Mouse (Mus musculus) limb, embryonic 14.5 days (tissue): ENCODE results near the gene Fabp6. TPM values are rescaled to one million over a fixed set of nuclear protein-coding genes. Genes with fewer than 3 reads are reported as not detected.

Experiments used
- ATAC-seq: fragments of 200-750 bp; cut with Nextera tagmentation; 2 replicates; pipeline ENCODE4 v1.8.0; 2017; ENCODE audit warnings: low read depth, moderate number of reproducible peaks, moderate TSS enrichment; ENCODE audit not compliant: low FRiP score
- DNase-seq: peaks from one replicate; pipeline ENCODE4 v3.0.0-alpha.2; 2015; ENCODE audit warnings: low spot score
- H3K27ac ChIP-seq: fragments of 300-500 bp; sonication (generic); replicated peaks from 2 replicates; pipeline ENCODE4 v1.5.1; 2014; ENCODE audit warnings: low read depth, mild to moderate bottlenecking, low read length, moderate library complexity, mixed read lengths
- H3K27me3 ChIP-seq: fragments of 300-500 bp; sonication (generic); 2 replicates; pipeline ENCODE4 v1.6.1; 2014; ENCODE audit warnings: low read length, mixed read lengths; ENCODE audit not compliant: control insufficient read depth, insufficient read depth
- H3K36me3 ChIP-seq: fragments of 300-500 bp; sonication (generic); 2 replicates; pipeline ENCODE4 v1.6.1; 2014; ENCODE audit warnings: mild to moderate bottlenecking, low read length, moderate library complexity, mixed read lengths; ENCODE audit not compliant: control insufficient read depth, insufficient read depth
- H3K4me1 ChIP-seq: fragments of 300-500 bp; sonication (generic); 2 replicates; pipeline ENCODE4 v1.6.1; 2014; ENCODE audit warnings: antibody characterized with exemption, low read length, mixed read lengths; ENCODE audit not compliant: control insufficient read depth, insufficient read depth
- H3K4me2 ChIP-seq: fragments of 300-500 bp; sonication (generic); replicated peaks from 2 replicates; pipeline ENCODE4 v1.6.1; 2014; ENCODE audit warnings: low read depth, mild to moderate bottlenecking, low read length, moderate library complexity; ENCODE audit not compliant: severe bottlenecking
- H3K4me3 ChIP-seq: fragments of 300-500 bp; sonication (generic); replicated peaks from 2 replicates; pipeline ENCODE4 v1.5.1; 2014; ENCODE audit warnings: low read length
- H3K9ac ChIP-seq: fragments of 300-500 bp; sonication (generic); 2 replicates; pipeline ENCODE4 v1.6.1; 2014; ENCODE audit warnings: mild to moderate bottlenecking, low read depth, low read length, moderate library complexity; ENCODE audit not compliant: severe bottlenecking
- H3K9me3 ChIP-seq: fragments of 300-500 bp; sonication (generic); 2 replicates; pipeline ENCODE4 v1.6.1; 2016; ENCODE audit warnings: low read length; ENCODE audit not compliant: control insufficient read depth
- POLR2A ChIP-seq: fragments of 200-500 bp; IDR thresholded peaks from 2 replicates; pipeline ENCODE4 v1.8.0; 2012; ENCODE audit warnings: inconsistent platforms, mild to moderate bottlenecking, moderate library complexity, borderline replicate concordance; ENCODE audit not compliant: insufficient read depth, insufficient read length; ENCODE audit errors: extremely low read depth
- WGBS: fragments of 180-500 bp; shearing (Covaris S2); extraction: QIAGEN DNeasy Blood & Tissue Kit; methylation state at CpG from one replicate; pipeline ENCODE4 v1.1.7; 2014; 5-methylcytosine and 5-hydroxymethylcytosine counted together
- polyA plus RNA-seq, 2 experiments: library from polyadenylated mRNA; depleted of rRNA in 1 of 2; stranded (reverse) in 1 of 2; unstranded in 1 of 2; fragments of >200 nt; fragmentation: Nextera tagmentation in 1 of 2; extraction: Ambion mirVana in 1 of 2; gene quantifications; 2 replicates each; pipeline versions ENCODE4 v1.2.1 to v1.2.3; 2012 to 2014

Gene Fabp6
- polyA plus RNA-seq, 2 experiments, result not detected

DNA sequence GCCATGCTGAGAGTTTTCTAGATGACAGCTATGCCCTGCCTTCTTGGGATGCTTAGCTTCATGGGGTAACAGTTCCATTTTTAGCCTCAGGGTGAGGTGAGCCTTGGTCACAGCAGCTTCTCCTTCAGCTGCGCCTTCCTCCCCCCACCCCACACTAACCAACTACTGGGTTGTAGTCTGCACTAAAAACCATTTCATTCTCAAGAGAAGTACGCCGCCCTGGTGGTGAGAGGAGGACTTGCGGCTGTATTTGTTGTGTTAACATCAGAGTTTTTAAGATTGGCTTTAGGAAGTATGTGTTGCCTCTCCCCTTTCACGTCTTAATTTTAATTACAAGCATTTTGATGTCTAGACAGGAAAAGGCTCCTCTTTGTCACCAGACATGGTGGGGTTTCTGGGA is 33.1 kb downstream of the Fabp6 start:
- H3K27me3 ChIP-seq, result no peaks in the 10 kb centered on the region
- WGBS, result 61% methylated on average over 5 of the region's 5 CpGs
- no peak for TF ChIP-seq POLR2A
- H3K36me3 ChIP-seq, result no peaks in the 10 kb centered on the region
- no peak overlapping the region for H3K27ac ChIP-seq
- no peak overlapping the region for H3K4me3 ChIP-seq
- no peak for DNase-seq
- H3K9me3 ChIP-seq, result no peaks in the 10 kb centered on the region
- peaks cover 11% of the 10 kb centered on the region for H3K4me1 ChIP-seq
- H3K4me2 ChIP-seq, result no peak overlapping the region
- no peak for ATAC-seq
- H3K9ac ChIP-seq, result no peak overlapping the region

DNA sequence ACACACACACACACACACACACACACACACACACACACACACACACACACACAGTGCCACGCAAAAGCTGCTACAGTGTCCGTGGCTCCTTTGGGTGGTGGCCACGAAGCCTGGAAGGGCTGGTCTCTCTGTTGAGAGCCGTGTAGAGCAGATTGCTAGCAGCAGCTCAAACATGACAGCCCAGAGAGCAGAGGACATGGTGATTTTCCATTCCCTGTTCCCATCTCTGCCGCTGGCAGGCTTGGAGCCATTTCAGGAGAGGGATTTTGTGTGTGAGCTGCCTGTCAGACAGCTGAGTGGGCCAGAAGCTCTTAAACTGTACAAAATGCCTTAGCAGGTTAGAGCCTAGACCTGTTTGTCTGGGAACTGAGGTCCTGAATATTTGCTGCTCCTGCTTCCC is 34.6 kb downstream of the Fabp6 start:
- WGBS, result 41% methylated on average over 3 of the region's 5 CpGs
- Histone ChIP-seq H3K9ac (no peak overlapping the region), H3K36me3 (0 out of 2 replicates have a peak, but pooled peaks cover 6% of the 10 kb centered on the region), H3K9me3 (no peaks in the 10 kb centered on the region), H3K4me2 (no peak overlapping the region), H3K4me3 (no peak overlapping the region), H3K27ac (0 out of 2 replicates have a peak overlapping the region, but pooled peaks have one; percentile 33), H3K4me1 (peaks cover 11% of the 10 kb centered on the region), H3K27me3 (no peaks in the 10 kb centered on the region)
- no peak for TF ChIP-seq POLR2A
- DNase-seq (no peak), ATAC-seq (no peak)

DNA sequence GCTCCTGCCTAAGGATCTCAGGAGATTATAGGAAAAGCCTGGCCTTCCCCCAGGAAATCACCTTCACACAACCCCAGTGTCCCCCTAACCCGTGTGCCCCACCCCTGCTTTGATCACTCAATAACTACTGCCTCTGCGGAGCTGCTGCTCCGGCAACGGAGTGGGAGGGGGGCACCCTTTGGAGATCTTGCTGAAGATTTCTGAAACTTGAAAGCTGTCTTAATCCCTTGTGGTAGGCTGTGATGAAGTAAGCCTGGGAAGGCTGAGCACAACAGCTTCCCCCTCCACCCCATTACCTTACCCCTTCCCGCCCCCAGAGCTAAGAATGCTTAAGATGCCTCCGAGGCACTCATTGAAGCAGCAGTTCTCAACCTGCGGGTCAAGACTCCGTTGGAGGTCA is 35.5 kb downstream of the Fabp6 start:
- H3K4me1 ChIP-seq, result peaks cover 11% of the 10 kb centered on the region
- peaks cover 8% of the 10 kb centered on the region; the same call in 1 of the 2 replicates for H3K36me3 ChIP-seq
- 0 out of 2 replicates have a peak overlapping the region, but pooled peaks have one; percentile 16 for H3K9ac ChIP-seq
- H3K9me3 ChIP-seq, result no peaks in the 10 kb centered on the region
- no peak overlapping the region for H3K4me2 ChIP-seq
- WGBS, result 13% methylated on average over 8 of the region's 8 CpGs
- TF ChIP-seq POLR2A, result no peak
- no peak overlapping the region for H3K27ac ChIP-seq
- no peak overlapping the region for H3K4me3 ChIP-seq
- DNase-seq (no peak), ATAC-seq (no peak)
- H3K27me3 ChIP-seq, result no peaks in the 10 kb centered on the region

DNA sequence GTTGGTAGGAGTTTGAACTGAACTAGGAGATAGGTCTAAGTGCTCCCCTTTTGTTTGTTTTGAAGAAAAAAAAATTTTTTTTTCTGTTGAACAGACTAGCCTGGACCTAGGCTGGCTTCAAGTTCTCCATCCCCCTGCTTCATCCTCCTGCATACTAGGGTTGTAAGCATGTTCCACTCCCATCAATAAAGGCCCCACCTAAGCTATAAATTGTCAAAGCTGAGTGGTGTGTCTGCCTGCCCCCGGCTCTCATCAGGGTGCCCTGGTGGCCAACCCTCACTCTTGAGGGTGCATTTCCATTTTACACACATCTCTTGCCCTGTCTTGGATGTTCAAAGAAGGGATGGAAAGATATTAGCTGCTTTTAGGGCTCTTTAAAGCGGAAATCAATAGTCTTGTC is 35.9 kb downstream of the Fabp6 start:
- Histone ChIP-seq H3K27ac (no peak overlapping the region), H3K4me2 (no peak overlapping the region), H3K27me3 (no peaks in the 10 kb centered on the region), H3K36me3 (peaks cover 10% of the 10 kb centered on the region; the same call in 1 of the 2 replicates), H3K4me1 (peaks cover 11% of the 10 kb centered on the region), H3K9me3 (no peaks in the 10 kb centered on the region), H3K9ac (0 out of 2 replicates have a peak overlapping the region, but pooled peaks have one; percentile 16), H3K4me3 (no peak overlapping the region)
- no peak for TF ChIP-seq POLR2A
- WGBS, result 31% methylated on average over 2 of the region's 2 CpGs
- DNase-seq, result no peak
- ATAC-seq, result no peak

DNA sequence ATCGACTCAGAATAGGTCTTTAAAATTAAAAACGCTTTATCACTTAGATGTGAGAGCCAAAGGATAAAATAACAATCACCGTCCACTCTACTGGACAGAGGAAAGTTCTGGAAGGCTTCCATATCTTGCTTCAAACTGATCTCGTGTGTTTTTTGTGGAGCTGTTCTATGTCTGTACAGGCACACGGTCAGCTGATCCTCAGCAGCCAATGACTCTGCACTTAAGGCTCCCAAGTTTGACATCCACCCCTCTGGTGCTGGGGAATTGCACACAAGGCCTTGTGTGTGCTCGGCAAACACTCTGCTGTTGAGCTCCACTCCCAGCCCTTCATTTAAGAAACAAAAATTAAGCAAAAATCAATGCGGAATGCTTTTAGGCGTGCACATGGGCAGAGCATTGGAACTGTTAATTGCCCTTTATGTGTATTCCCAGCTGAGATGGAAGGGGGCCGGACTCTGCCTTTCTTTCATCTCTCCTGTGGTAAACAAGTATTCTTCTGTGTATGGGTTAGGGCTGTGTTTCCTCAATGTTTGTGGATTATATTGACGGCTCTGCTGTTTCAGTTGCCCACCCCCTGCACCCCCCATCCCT is 37.6 kb downstream of the Fabp6 start:
- WGBS, result 67% methylated on average over 10 of the region's 10 CpGs
- no peak for TF ChIP-seq POLR2A
- H3K27ac ChIP-seq, result no peak overlapping the region
- H3K9me3 ChIP-seq, result no peaks in the 10 kb centered on the region
- ATAC-seq, result 0 out of 2 replicates have a peak, but pooled peaks have one; percentile 42
- DNase-seq, result no peak
- no peak overlapping the region for H3K4me3 ChIP-seq
- H3K27me3 ChIP-seq, result no peaks in the 10 kb centered on the region
- peaks cover 19% of the 10 kb centered on the region for H3K36me3 ChIP-seq
- no peak overlapping the region for H3K9ac ChIP-seq
- no peak overlapping the region for H3K4me2 ChIP-seq
- H3K4me1 ChIP-seq, result peaks cover 11% of the 10 kb centered on the region
